Mouse (Mus musculus) midbrain, embryonic 13.5 days (tissue): Measurements from ENCODE around the gene Taok2. TPM values are rescaled to one million over a fixed set of nuclear protein-coding genes. Genes with fewer than 3 reads are reported as not detected.

Experiments
- ATAC-seq: fragments of 200-750 bp; cut with Nextera tagmentation; 2 replicates; pipeline ENCODE4 v1.8.0; 2017; ENCODE audit warnings: mild to moderate bottlenecking, moderate TSS enrichment, moderate library complexity
- H3K27ac ChIP-seq: fragments of 300-500 bp; sonication (generic); 2 replicates; pipeline ENCODE4 v1.5.1; 2015; ENCODE audit warnings: inconsistent platforms, mild to moderate bottlenecking, moderate library complexity
- H3K27me3 ChIP-seq: fragments of 300-500 bp; sonication (generic); 2 replicates; pipeline ENCODE4 v1.6.1; 2015; ENCODE audit warnings: mild to moderate bottlenecking, inconsistent platforms
- H3K36me3 ChIP-seq: fragments of 300-500 bp; sonication (generic); 2 replicates; pipeline ENCODE4 v1.6.1; 2015; ENCODE audit warnings: mild to moderate bottlenecking, inconsistent platforms
- H3K4me1 ChIP-seq: fragments of 300-500 bp; sonication (generic); replicated peaks from 2 replicates; pipeline ENCODE4 v1.6.1; 2015; ENCODE audit warnings: inconsistent platforms
- H3K4me2 ChIP-seq: fragments of 300-500 bp; sonication (generic); replicated peaks from 2 replicates; pipeline ENCODE4 v1.6.1; 2015; ENCODE audit warnings: moderate library complexity, mild to moderate bottlenecking, inconsistent platforms
- H3K4me3 ChIP-seq: fragments of 300-500 bp; sonication (generic); replicated peaks from 2 replicates; pipeline ENCODE4 v1.5.1; 2015; ENCODE audit warnings: mild to moderate bottlenecking, inconsistent platforms
- H3K9ac ChIP-seq: fragments of 300-500 bp; sonication (generic); replicated peaks from 2 replicates; pipeline ENCODE4 v1.6.1; 2015; ENCODE audit warnings: mild to moderate bottlenecking, inconsistent platforms
- H3K9me3 ChIP-seq: fragments of 300-500 bp; sonication (generic); 2 replicates; pipeline ENCODE4 v1.6.1; 2016; ENCODE audit warnings: mild to moderate bottlenecking, inconsistent platforms
- WGBS: fragments of 180-500 bp; shearing (Covaris S2); methylation state at CpG from one replicate; pipeline ENCODE4 v1.1.7; 2015; 5-methylcytosine and 5-hydroxymethylcytosine counted together
- polyA plus RNA-seq: library from polyadenylated mRNA; unstranded; fragments of >200 nt; fragmentation: Nextera tagmentation; extraction: Ambion mirVana; gene quantifications from 2 replicates; pipeline ENCODE4 v1.2.1, GENCODE M21; 2015

Gene Taok2
- polyA plus RNA-seq, 1 experiment from 2014 or later = 63.1 TPM

GRCm38 (mm10) chr7:126847421-126848398 is 36.8 kb downstream of the Taok2 start:
- Histone ChIP-seq H3K9ac (peak overlapping the region; percentile 74), H3K4me1 (peaks cover 27% of the 10 kb centered on the region), H3K27me3 (peaks cover 20% of the 10 kb centered on the region), H3K36me3 (peaks cover 13% of the 10 kb centered on the region), H3K4me2 (peak overlapping the region; percentile 99), H3K9me3 (no peaks in the 10 kb centered on the region), H3K4me3 (peak overlapping the region; percentile 53), H3K27ac (no peak overlapping the region)
- under 1% methylated on average over 70 of the region's 74 CpGs for WGBS
- peak; percentile 68 for ATAC-seq

- WGBS = 23% methylated on average over 4 of the region's 4 CpGs
- Histone ChIP-seq H3K4me1 (peaks cover 27% of the 10 kb centered on the region), H3K4me2 (peak within 1 kb of the TSS; percentile 99), H3K36me3 (peaks cover 7% of the 10 kb centered on the region), H3K9ac (peak within 1 kb of the TSS; percentile 74), H3K4me3 (peak within 1 kb of the TSS; percentile 53), H3K27ac (no peak within 1 kb of the TSS), H3K27me3 (peaks cover 20% of the 10 kb centered on the region), H3K9me3 (no peaks in the 10 kb centered on the region)
- no peak for ATAC-seq
Observed at GRCm38 (mm10) chr7:126847116-126847420, 37.4 kb downstream of the Taok2 start, which contains the start of gene Doc2a. Doc2a (plus strand) TSS chr7:126847416.

GRCm38 (mm10) chr7:126845516-126845915 is 39.0 kb downstream of the Taok2 start:
- ATAC-seq = no peak
- WGBS = 53% methylated on average over 2 of the region's 2 CpGs
- peaks cover 20% of the 10 kb centered on the region for H3K27me3 ChIP-seq

GRCm38 (mm10) chr7:126843276-126843675 is 41.2 kb downstream of the Taok2 start:
- no peak overlapping the region for H3K4me2 ChIP-seq
- H3K9me3 ChIP-seq = no peaks in the 10 kb centered on the region
- 86% methylated on average over 9 of the region's 9 CpGs for WGBS
- H3K4me3 ChIP-seq = no peak overlapping the region
- ATAC-seq = no peak
- H3K27me3 ChIP-seq = peaks cover 2% of the 10 kb centered on the region
- H3K36me3 ChIP-seq = no peaks in the 10 kb centered on the region
- no peak overlapping the region for H3K27ac ChIP-seq
- H3K4me1 ChIP-seq = peaks cover 14% of the 10 kb centered on the region
- H3K9ac ChIP-seq = no peak overlapping the region

More at GRCm38 (mm10) chr7:126845516-126845915, 39.0 kb downstream of the Taok2 start:
- no peaks in the 10 kb centered on the region for H3K9me3 ChIP-seq
- H3K27ac ChIP-seq = no peak overlapping the region
- H3K4me3 ChIP-seq = no peak overlapping the region
- no peak overlapping the region for H3K4me2 ChIP-seq
- no peak overlapping the region for H3K9ac ChIP-seq
- H3K4me1 ChIP-seq = peaks cover 27% of the 10 kb centered on the region
- H3K36me3 ChIP-seq = no peaks in the 10 kb centered on the region

GRCm38 (mm10) chr7:126833294-126833693 is 51.2 kb downstream of the Taok2 start:
- no peak overlapping the region for H3K9ac ChIP-seq
- ATAC-seq = no peak
- H3K36me3 ChIP-seq = peaks cover 15% of the 10 kb centered on the region
- H3K27me3 ChIP-seq = no peaks in the 10 kb centered on the region
- H3K4me2 ChIP-seq = no peak overlapping the region
- no peak overlapping the region for H3K27ac ChIP-seq
- WGBS = 95% methylated on average over 1 of the region's 1 CpGs
- peaks cover 21% of the 10 kb centered on the region for H3K4me1 ChIP-seq
- no peaks in the 10 kb centered on the region for H3K9me3 ChIP-seq
- no peak overlapping the region for H3K4me3 ChIP-seq

- no peaks in the 10 kb centered on the region for H3K9me3 ChIP-seq
- peak; percentile 89 for ATAC-seq
- H3K36me3 ChIP-seq = peaks cover 23% of the 10 kb centered on the region
- H3K9ac ChIP-seq = peak overlapping the region; percentile 25
- peak overlapping the region; percentile 33 for H3K4me3 ChIP-seq
- H3K4me1 ChIP-seq = peaks cover 28% of the 10 kb centered on the region
- H3K27ac ChIP-seq = peak overlapping the region; percentile 45; the same call in 1 of the 2 replicates
- peak overlapping the region; percentile 59 for H3K4me2 ChIP-seq
- under 1% methylated on average over 21 of the region's 21 CpGs for WGBS
- no peaks in the 10 kb centered on the region for H3K27me3 ChIP-seq
Observed at GRCm38 (mm10) chr7:126832036-126832598, 52.4 kb downstream of the Taok2 start.

- Histone ChIP-seq H3K9ac (peak within 1 kb of the TSS; percentile 25), H3K27me3 (no peaks in the 10 kb centered on the region), H3K4me1 (peaks cover 34% of the 10 kb centered on the region), H3K4me3 (peak within 1 kb of the TSS; percentile 33), H3K36me3 (peaks cover 27% of the 10 kb centered on the region), H3K9me3 (no peaks in the 10 kb centered on the region), H3K4me2 (peak within 1 kb of the TSS; percentile 59), H3K27ac (peak within 1 kb of the TSS; percentile 45; the same call in 1 of the 2 replicates)
- 0 out of 2 replicates have a peak, but pooled peaks have one; percentile 28 for ATAC-seq
- WGBS = 60% methylated on average over 5 of the region's 5 CpGs
Observed at GRCm38 (mm10) chr7:126831539-126831938, 53.0 kb downstream of the Taok2 start, which contains the start of gene 4930451I11Rik. 4930451I11Rik (minus strand) TSS chr7:126831639.

GRCm38 (mm10) chr7:126825952-126826351 is 58.6 kb downstream of the Taok2 start:
- no peaks in the 10 kb centered on the region for H3K9me3 ChIP-seq
- WGBS = 77% methylated on average over 5 of the region's 5 CpGs

GRCm38 (mm10) chr7:126825403-126825802 is 59.1 kb downstream of the Taok2 start:
- H3K4me1 ChIP-seq = peaks cover 65% of the 10 kb centered on the region
- no peak for ATAC-seq
- peaks cover 27% of the 10 kb centered on the region for H3K36me3 ChIP-seq
- no peak overlapping the region for H3K27ac ChIP-seq
- H3K9me3 ChIP-seq = no peaks in the 10 kb centered on the region
- H3K27me3 ChIP-seq = no peaks in the 10 kb centered on the region
- H3K4me3 ChIP-seq = peak overlapping the region; percentile 70
- WGBS = 28% methylated on average over 8 of the region's 8 CpGs
- peak overlapping the region; percentile 50 for H3K9ac ChIP-seq
- peak overlapping the region; percentile 54 for H3K4me2 ChIP-seq

More at GRCm38 (mm10) chr7:126825952-126826351, 58.6 kb downstream of the Taok2 start:
- Histone ChIP-seq H3K27me3 (no peaks in the 10 kb centered on the region), H3K9ac (peak overlapping the region; percentile 50), H3K36me3 (peaks cover 30% of the 10 kb centered on the region), H3K4me2 (peak overlapping the region; percentile 54), H3K4me3 (no peak overlapping the region), H3K27ac (no peak overlapping the region), H3K4me1 (peaks cover 65% of the 10 kb centered on the region)
- ATAC-seq = no peak

GRCm38 (mm10) chr7:126823940-126824339 is 60.6 kb downstream of the Taok2 start:
- peaks cover 2% of the 10 kb centered on the region; the same call in 1 of the 2 replicates for H3K9me3 ChIP-seq
- 4% methylated on average over 10 of the region's 10 CpGs for WGBS
- no peaks in the 10 kb centered on the region for H3K27me3 ChIP-seq
- peak overlapping the region; percentile 54 for H3K4me2 ChIP-seq
- peak overlapping the region; percentile 70 for H3K4me3 ChIP-seq
- peaks cover 54% of the 10 kb centered on the region for H3K4me1 ChIP-seq
- peak overlapping the region; percentile 87 for H3K9ac ChIP-seq
- peak; percentile 16 for ATAC-seq
- H3K27ac ChIP-seq = peak overlapping the region; percentile 93
- peaks cover 21% of the 10 kb centered on the region for H3K36me3 ChIP-seq

GRCm38 (mm10) chr7:126823202-126823711 is 61.2 kb downstream of the Taok2 start:
- ATAC-seq = peak; percentile 87
- Histone ChIP-seq H3K4me3 (peak overlapping the region; percentile 70), H3K4me1 (peaks cover 52% of the 10 kb centered on the region), H3K9ac (peak overlapping the region; percentile 87), H3K36me3 (peaks cover 15% of the 10 kb centered on the region; the same call in 1 of the 2 replicates), H3K4me2 (peak overlapping the region; percentile 54), H3K27me3 (no peaks in the 10 kb centered on the region), H3K9me3 (peaks cover 3% of the 10 kb centered on the region; the same call in 1 of the 2 replicates), H3K27ac (peak overlapping the region; percentile 93)
- WGBS = under 1% methylated on average over 19 of the region's 19 CpGs
